Mouse (Mus musculus) left cerebral cortex, adult 2 months (tissue): ENCODE data around the gene Sidt2. TPM values are rescaled to one million over a fixed set of nuclear protein-coding genes. Genes with fewer than 3 reads are reported as not detected.

Experiments
- DNase-seq, 2 experiments: peaks; one replicate each; pipeline ENCODE4 v3.0.0; 2021 to 2022; ENCODE audit warnings: low spot score in 2 of 2, mixed read lengths in 1 of 2; ENCODE audit errors: extremely low spot score in 1 of 2
- H3K27ac ChIP-seq: fragments of 200-600 bp; 2 replicates; pipeline ENCODE4 v1.8.1; 2022
- H3K4me3 ChIP-seq: fragments of 200-600 bp; 2 replicates; pipeline ENCODE4 v1.8.1; 2022
- CTCF ChIP-seq: fragments of 200-600 bp; IDR thresholded peaks from 2 replicates; pipeline ENCODE4 v1.8.1; 2022; ENCODE audit warnings: antibody characterized with exemption, mild to moderate bottlenecking, moderate library complexity
- intact Hi-C: fragments of 180-260 bp; cut with DNase I; formaldehyde crosslinking; loops from one replicate; pipeline ENCODE4 v1.15.1; 2025
- total RNA-seq, 2 experiments: library from RNA; stranded (reverse); gene quantifications; 2 replicates each; pipeline ENCODE4 v1.2.3; 2021

The Sidt2 gene
- total RNA-seq, 2 experiments from 2014 or later: 86.7 to 86.9 TPM

DNA sequence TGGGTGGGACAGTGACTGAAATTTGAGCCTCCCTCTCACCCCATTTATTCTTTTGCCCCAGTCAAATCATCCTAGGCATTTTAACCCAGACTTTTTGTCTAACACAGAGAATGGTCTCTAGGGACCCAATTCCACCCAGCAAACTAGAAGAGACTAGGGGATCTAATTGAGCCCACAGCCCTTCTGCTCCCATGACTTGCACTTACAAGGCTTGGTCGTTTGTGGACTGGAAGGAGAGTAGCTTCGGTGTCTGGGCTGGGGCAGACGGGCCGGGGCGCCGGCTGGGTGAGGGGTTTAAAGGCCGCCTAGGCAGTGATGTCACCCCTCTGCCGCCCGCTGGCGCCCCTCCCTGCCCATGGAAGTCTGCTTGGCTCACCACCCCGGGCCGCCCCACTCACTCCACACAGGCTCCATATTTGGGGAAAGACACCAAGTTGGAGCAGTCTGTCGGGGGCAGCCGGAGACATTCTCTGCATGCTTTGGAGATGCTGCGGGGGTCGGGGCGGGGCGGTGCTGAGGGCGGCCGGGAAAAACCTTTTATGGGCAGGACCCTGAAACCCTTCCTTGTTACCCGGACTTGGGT is 19.3 kb downstream of the Sidt2 start, which contains the start of gene Tagln:
Gene Tagln, minus strand, starts transcription at position 431 of the 583 bp plus-strand sequence.
- no peak for TF ChIP-seq CTCF
- intact Hi-C loops: loop anchor here (2.0 kb wide), 2 partner anchors 19 to 25 kb away; partner anchors contain the start of gene Sidt2
- DNase-seq: no peak
- Histone ChIP-seq H3K4me3 (no peak within 1 kb of the TSS), H3K27ac (no peak within 1 kb of the TSS)

DNA sequence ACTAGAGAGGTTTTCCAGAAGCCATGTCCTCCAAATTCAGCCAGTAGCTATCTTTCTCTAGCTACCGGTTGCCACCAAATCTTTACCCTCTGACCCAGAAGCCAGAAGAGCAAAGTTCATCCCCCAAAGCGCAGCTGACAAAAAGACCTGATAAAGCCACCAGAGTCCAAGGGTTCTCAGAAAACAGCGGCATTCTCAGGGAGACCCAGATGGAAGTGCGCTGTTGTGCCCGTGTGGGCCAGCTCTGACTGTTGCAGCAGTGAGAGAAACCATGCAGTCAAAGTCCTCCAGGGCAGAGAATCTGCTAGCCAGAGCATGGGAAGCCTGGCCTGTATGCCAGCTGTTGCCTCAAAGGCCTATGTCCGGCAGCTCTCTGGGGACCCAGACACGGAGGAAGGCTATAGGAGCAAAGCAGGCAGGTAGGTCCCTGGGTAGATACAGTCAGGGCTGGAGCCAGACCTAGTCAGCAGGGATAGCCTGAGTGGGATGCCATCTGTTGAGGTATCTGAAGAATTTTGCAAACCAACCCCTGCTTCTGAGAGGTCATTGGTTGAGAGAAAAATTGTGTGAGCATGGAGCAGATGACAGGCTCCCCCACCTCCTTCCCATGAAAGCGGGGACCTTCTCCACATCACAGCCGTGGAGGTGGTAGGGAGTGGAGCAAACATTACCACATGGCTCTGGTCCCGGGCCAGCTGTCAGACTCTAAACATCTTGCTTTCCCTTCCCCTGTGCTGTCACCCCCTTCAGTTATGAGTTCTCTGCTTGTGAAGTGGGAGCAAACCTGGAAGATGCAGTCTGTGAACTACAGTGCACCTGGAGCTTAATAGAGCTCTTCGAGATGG is 22.3 kb downstream of the Sidt2 start:
- intact Hi-C loops: no loop called here
- peak; percentile 32 to 43 for DNase-seq
- TF ChIP-seq CTCF: no peak
- H3K27ac ChIP-seq: peak overlapping the region; percentile 32; the same call in 1 of the 2 replicates
- no peak overlapping the region for H3K4me3 ChIP-seq

- intact Hi-C loops: no loop called here
- no peak for DNase-seq
Observed at GRCm38 (mm10) chr9:45931958-45932357, 23.1 kb downstream of the Sidt2 start.

DNA sequence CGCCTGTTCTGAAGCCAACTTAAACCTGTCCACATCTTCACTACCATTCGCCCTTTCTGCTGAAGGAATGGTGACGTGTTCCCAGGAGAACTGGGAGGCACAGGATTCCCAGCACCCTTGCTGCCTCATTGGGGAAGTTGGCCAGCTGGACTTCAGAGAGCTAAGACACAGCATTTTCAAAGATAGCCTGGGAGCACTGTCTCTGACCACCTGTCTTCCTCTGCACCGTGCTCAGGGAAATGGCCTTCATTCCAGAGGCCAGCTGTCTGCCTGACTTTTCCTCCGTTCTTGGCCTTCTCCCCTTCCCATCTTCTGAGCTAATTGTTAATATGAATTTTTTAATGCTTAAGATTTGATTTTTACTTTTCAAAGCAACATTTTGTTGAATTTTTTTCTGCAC is 25.8 kb downstream of the Sidt2 start:
- no peak for DNase-seq
- intact Hi-C loops: no loop called here
- Histone ChIP-seq H3K27ac (no peak overlapping the region), H3K4me3 (no peak overlapping the region)
- no peak for TF ChIP-seq CTCF

More at GRCm38 (mm10) chr9:45931958-45932357, 23.1 kb downstream of the Sidt2 start:
- Histone ChIP-seq H3K27ac (no peak overlapping the region), H3K4me3 (no peak overlapping the region)
- TF ChIP-seq CTCF: no peak

- intact Hi-C loops: no loop called here
- H3K4me3 ChIP-seq: no peak overlapping the region
- TF ChIP-seq CTCF: no peak
- no peak for DNase-seq
- no peak overlapping the region for H3K27ac ChIP-seq
Observed at GRCm38 (mm10) chr9:45919895-45920294, 35.2 kb downstream of the Sidt2 start.

GRCm38 (mm10) chr9:45917041-45917934 is 37.8 kb downstream of the Sidt2 start:
- TF ChIP-seq CTCF: no peak
- Histone ChIP-seq H3K27ac (0 out of 2 replicates have a peak overlapping the region, but pooled peaks have one; percentile 5), H3K4me3 (no peak overlapping the region)
- peak; percentile 31 to 47 for DNase-seq
- intact Hi-C loops: no loop called here

- no peak overlapping the region for H3K27ac ChIP-seq
- intact Hi-C loops: no loop called here
- TF ChIP-seq CTCF: no peak; the same call in none of the 2 replicates
- DNase-seq: no peak
- H3K4me3 ChIP-seq: no peak overlapping the region
Observed at GRCm38 (mm10) chr9:45915659-45916058, 39.4 kb downstream of the Sidt2 start.

DNA sequence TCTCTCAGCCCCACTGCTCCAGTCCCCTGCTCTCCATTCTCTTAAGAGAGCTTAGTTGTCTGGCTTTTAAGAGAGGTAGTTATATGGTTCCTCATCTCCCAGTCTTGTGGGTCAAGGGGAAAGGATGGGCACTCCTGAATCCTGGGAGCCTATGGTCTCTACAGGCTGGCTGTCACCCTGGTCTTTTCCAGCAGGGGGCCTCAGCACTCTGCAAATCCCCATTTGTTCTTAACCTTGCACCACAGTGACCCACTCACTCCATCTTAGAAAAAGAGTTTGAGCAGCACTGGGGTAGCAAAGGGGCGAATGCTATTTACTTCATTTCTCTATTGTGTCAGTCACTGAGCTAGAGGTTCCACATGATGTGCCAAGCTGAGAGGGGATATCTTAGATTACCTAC is 43.4 kb downstream of the Sidt2 start:
- TF ChIP-seq CTCF: peak; percentile 72

GRCm38 (mm10) chr9:45910995-45911394 is 44.1 kb downstream of the Sidt2 start:
- Histone ChIP-seq H3K4me3 (no peak overlapping the region), H3K27ac (no peak overlapping the region)
- intact Hi-C loops: loop anchor here (2.0 kb wide), 1 partner anchor 26 kb away; the partner anchor contains the start of gene Tagln
- TF ChIP-seq CTCF: no peak
- no peak for DNase-seq

More for the DNA sequence above, 43.4 kb downstream of the Sidt2 start:
- Histone ChIP-seq H3K4me3 (no peak overlapping the region), H3K27ac (no peak overlapping the region)
- peak in 1 of 2 experiments; percentile 28 for DNase-seq
- intact Hi-C loops: loop anchor here (2.0 kb wide), 1 partner anchor 25 kb away; the partner anchor contains the start of gene Tagln

GRCm38 (mm10) chr9:45907078-45907428 is 48.0 kb downstream of the Sidt2 start:
- DNase-seq: no peak
- Histone ChIP-seq H3K27ac (peak overlapping the region; percentile 99), H3K4me3 (peak overlapping the region; percentile 89)
- no peak for TF ChIP-seq CTCF
- intact Hi-C loops: loop anchor here (2.0 kb wide), 1 partner anchor 48 kb away; the partner anchor contains the start of gene Sidt2
